ENCODE assay signal across 19 mouse cellular contexts in genomic region chr11:80292463-80292862, GRCm38 (mm10). TPM values are rescaled to one million over a fixed set of nuclear protein-coding genes. Genes with fewer than 3 reads are reported as not detected.
A peak's percentile ranks its signal among the peaks of the same experiment; 100 is the strongest.
DNase-seq lines count a peak whose midpoint lies in the region; ATAC-seq and TF ChIP-seq lines count a peak whose summit lies in the region.
"Had no signal": no experiment of that assay in that cellular context is flagged by ENCODE, and none has a peak within 500 bp of the region (broad histone marks: within the 10 kb centered on the region; RNA-seq: fewer than 3 reads in every experiment).

No protein-coding gene starts in this region.

- peaks cover 13% of the 10 kb centered on the region for H3K27me3 ChIP-seq in intestine, embryonic 15.5 days (replicated peaks)
- H3K27me3 ChIP-seq in intestine, postnatal 0 days (replicated peaks; ENCODE audit: control insufficient read depth, insufficient read depth, low read length), result peaks cover 17% of the 10 kb centered on the region
- no peaks in the 10 kb centered on the region for H3K27me3 ChIP-seq in forebrain, embryonic 16.5 days (replicated peaks; ENCODE audit: control insufficient read depth, insufficient read depth, low read length)
- H3K27me3 ChIP-seq in neural tube, embryonic 14.5 days (ENCODE audit: control insufficient read depth, insufficient read depth, low read length), result no peaks in the 10 kb centered on the region
- no peaks in the 10 kb centered on the region for H3K27me3 ChIP-seq in lung, postnatal 0 days (replicated peaks; ENCODE audit: insufficient read depth, low read length)
- H3K27me3 ChIP-seq: Patski had no signal

- 0 out of 2 replicates have a peak overlapping the region, but pooled peaks have one; percentile 10 for H3K9ac ChIP-seq in intestine, embryonic 15.5 days
- H3K9ac ChIP-seq in intestine, postnatal 0 days (ENCODE audit: low read depth, low read length), result no peak overlapping the region
- 0 out of 2 replicates have a peak overlapping the region, but pooled peaks have one; percentile 29 for H3K9ac ChIP-seq in forebrain, embryonic 16.5 days (replicated peaks; ENCODE audit: low read depth, low read length)
- no peak overlapping the region; the same call in 1 of the 2 replicates for H3K9ac ChIP-seq in neural tube, embryonic 14.5 days (replicated peaks; ENCODE audit: low read depth, low read length)
- no peak overlapping the region for H3K9ac ChIP-seq in lung, postnatal 0 days (replicated peaks; ENCODE audit: low read depth)
- H3K9ac ChIP-seq: heart, embryonic 12.5 days; limb, embryonic 12.5 days; liver, embryonic 14.5 days had no signal

- 53% methylated on average over 7 of the region's 7 CpGs for WGBS in intestine, embryonic 15.5 days
- 59% methylated on average over 7 of the region's 7 CpGs for WGBS in intestine, postnatal 0 days
- WGBS in forebrain, embryonic 16.5 days, result 22% methylated on average over 7 of the region's 7 CpGs
- 8% methylated on average over 7 of the region's 7 CpGs for WGBS in neural tube, embryonic 14.5 days
- WGBS in lung, postnatal 0 days, result 70% methylated on average over 7 of the region's 7 CpGs

- no peak for ATAC-seq in intestine, embryonic 15.5 days
- no peak for ATAC-seq in intestine, postnatal 0 days
- ATAC-seq in forebrain, embryonic 16.5 days, result peak; percentile 73
- peak; percentile 75 for ATAC-seq in neural tube, embryonic 14.5 days (ENCODE audit: low read depth)
- no peak for ATAC-seq in lung, postnatal 0 days
- ATAC-seq in erythroblast, adult 5-6 weeks (replicated peaks; ENCODE audit: low FRiP score, poor library complexity, severe bottlenecking), result no peak
- ATAC-seq: Patski had no signal

- no peak for TF ChIP-seq EP300 in lung, postnatal 0 days (IDR thresholded peaks at IDR 0.05)

- no peak for TF ChIP-seq CTCF in intestine, postnatal 0 days (IDR thresholded peaks at IDR 0.05; ENCODE audit: low read depth)
- no peak for TF ChIP-seq CTCF in lung, postnatal 0 days (IDR thresholded peaks at IDR 0.05)

- no peaks in the 10 kb centered on the region for H3K9me3 ChIP-seq in intestine, embryonic 15.5 days
- no peaks in the 10 kb centered on the region for H3K9me3 ChIP-seq in intestine, postnatal 0 days (ENCODE audit: control insufficient read depth)
- H3K9me3 ChIP-seq in forebrain, embryonic 16.5 days (ENCODE audit: control insufficient read depth, low read length), result no peaks in the 10 kb centered on the region
- no peaks in the 10 kb centered on the region for H3K9me3 ChIP-seq in neural tube, embryonic 14.5 days (ENCODE audit: control insufficient read depth, low read length)
- H3K9me3 ChIP-seq in lung, postnatal 0 days (ENCODE audit: low read length), result no peaks in the 10 kb centered on the region

- H3K27ac ChIP-seq in intestine, embryonic 15.5 days, result no peak overlapping the region
- no peak overlapping the region for H3K27ac ChIP-seq in intestine, postnatal 0 days (ENCODE audit: low read depth, low read length)
- peak overlapping the region; percentile 76 for H3K27ac ChIP-seq in forebrain, embryonic 16.5 days (ENCODE audit: low read length)
- H3K27ac ChIP-seq in neural tube, embryonic 14.5 days (ENCODE audit: low read depth, low read length), result peak overlapping the region; percentile 71
- H3K27ac ChIP-seq in lung, postnatal 0 days (ENCODE audit: low read length), result no peak overlapping the region
- H3K27ac ChIP-seq: limb, embryonic 12.5 days; liver, embryonic 14.5 days had no signal

- no peak overlapping the region for H3K4me3 ChIP-seq in intestine, embryonic 15.5 days (replicated peaks)
- no peak overlapping the region for H3K4me3 ChIP-seq in intestine, postnatal 0 days (ENCODE audit: low read depth, low read length)
- H3K4me3 ChIP-seq in forebrain, embryonic 16.5 days (replicated peaks; ENCODE audit: low read length), result no peak overlapping the region
- no peak overlapping the region for H3K4me3 ChIP-seq in neural tube, embryonic 14.5 days (ENCODE audit: low read depth, low read length)
- no peak overlapping the region for H3K4me3 ChIP-seq in lung, postnatal 0 days (ENCODE audit: low read depth, low read length)
- H3K4me3 ChIP-seq: heart, embryonic 12.5 days; limb, embryonic 12.5 days had no signal

- H3K4me1 ChIP-seq in intestine, embryonic 15.5 days (replicated peaks), result peaks cover 9% of the 10 kb centered on the region; the same call in 1 of the 2 replicates
- H3K4me1 ChIP-seq in intestine, postnatal 0 days (replicated peaks; ENCODE audit: control insufficient read depth, insufficient read depth, low read length), result no peaks in the 10 kb centered on the region; the same call in 1 of the 2 replicates
- peaks cover 36% of the 10 kb centered on the region for H3K4me1 ChIP-seq in forebrain, embryonic 16.5 days (replicated peaks; ENCODE audit: control insufficient read depth, insufficient read depth, low read length)
- H3K4me1 ChIP-seq in neural tube, embryonic 14.5 days (ENCODE audit: control insufficient read depth, insufficient read depth, low read length), result peaks cover 22% of the 10 kb centered on the region
- no peaks in the 10 kb centered on the region for H3K4me1 ChIP-seq in lung, postnatal 0 days (ENCODE audit: insufficient read depth, low read depth, low read length)

- peak; percentile 44 for DNase-seq in mesoderm, embryonic 11.5 days (ENCODE audit: low read depth, low spot score)
- no peak for DNase-seq in layer of hippocampus, adult 8-10 months (ENCODE audit: low spot score in 2 of 2)
- DNase-seq in lung, postnatal 0 days (ENCODE audit: low spot score), result no peak
- DNase-seq: cerebellum, adult 11-12 months; gastrocnemius, postnatal 36 days; heart, postnatal 4 days; kidney, adult 2 months; lung, postnatal 14 days; spleen, adult 18-20 months; thymus, postnatal 25 days had no signal

- H3K4me2 ChIP-seq in intestine, embryonic 15.5 days (replicated peaks), result no peak overlapping the region
- no peak overlapping the region for H3K4me2 ChIP-seq in intestine, postnatal 0 days (replicated peaks; ENCODE audit: low read depth)
- H3K4me2 ChIP-seq in forebrain, embryonic 16.5 days (ENCODE audit: low read length), result no peak overlapping the region
- no peak overlapping the region for H3K4me2 ChIP-seq in neural tube, embryonic 14.5 days (ENCODE audit: low read depth, low read length)
- H3K4me2 ChIP-seq in lung, postnatal 0 days (replicated peaks; ENCODE audit: low read depth, low read length), result no peak overlapping the region
- H3K4me2 ChIP-seq: heart, embryonic 12.5 days; limb, embryonic 12.5 days had no signal

- no peaks in the 10 kb centered on the region for H3K36me3 ChIP-seq in intestine, embryonic 15.5 days
- H3K36me3 ChIP-seq in intestine, postnatal 0 days (ENCODE audit: control insufficient read depth, insufficient read depth), result no peaks in the 10 kb centered on the region
- no peaks in the 10 kb centered on the region for H3K36me3 ChIP-seq in forebrain, embryonic 16.5 days (ENCODE audit: control insufficient read depth, insufficient read depth)
- no peaks in the 10 kb centered on the region for H3K36me3 ChIP-seq in neural tube, embryonic 14.5 days (ENCODE audit: control insufficient read depth, insufficient read depth, low read length)
- no peaks in the 10 kb centered on the region for H3K36me3 ChIP-seq in lung, postnatal 0 days (ENCODE audit: insufficient read depth, low read length)
- H3K36me3 ChIP-seq: heart, embryonic 12.5 days; limb, embryonic 12.5 days had no signal

RNA-seq across cellular contexts. Expression of gene Rhbdl3, which starts 8.2 kb away (rescaled TPM):
- polyA plus RNA-seq in intestine, embryonic 15.5 days (2015; fragmentation: Nextera tagmentation; extraction: Ambion mirVana), result 2.2 and 3.1 TPM in 2 replicates
- polyA plus RNA-seq in intestine, postnatal 0 days (2015; fragmentation: Nextera tagmentation; extraction: Ambion mirVana), result 1.3 and 1.4 TPM in 2 replicates
- polyA plus RNA-seq in forebrain, embryonic 16.5 days (2015; fragmentation: Nextera tagmentation; extraction: Ambion mirVana), result 12.2 and 13.5 TPM in 2 replicates
- 3.8 and 6.5 TPM in 2 replicates for polyA plus RNA-seq in neural tube, embryonic 14.5 days (2014; fragmentation: Nextera tagmentation; extraction: Ambion mirVana)
- 10 to 100 TPM; 26.0 to 29.6 (median 28.2) TPM for total RNA-seq in layer of hippocampus, adult 8-10 months (2022)
- 0.86 and 1.3 TPM in 2 replicates for polyA plus RNA-seq in lung, postnatal 0 days (2015; fragmentation: Nextera tagmentation; extraction: Ambion mirVana)
- not detected in 2 replicates for total RNA-seq in erythroblast, adult 5-6 weeks (2015; ENCODE audit: low replicate concordance)
- not detected in 2 replicates for total RNA-seq in erythroblast, adult 5-6 weeks (2017; ENCODE audit: low replicate concordance)

Comparison
In these comparisons a context has a peak if more than half of its experiments do, and no peak if none do; other contexts are left out.
1. H3K9ac ChIP-seq: peak in intestine, embryonic 15.5 days (single experiment) and forebrain, embryonic 16.5 days (single experiment); none in intestine, postnatal 0 days (single experiment), neural tube, embryonic 14.5 days (single experiment) and lung, postnatal 0 days (single experiment).
2. ATAC-seq: peak in forebrain, embryonic 16.5 days (single experiment) and neural tube, embryonic 14.5 days (single experiment); none in intestine, embryonic 15.5 days (single experiment), intestine, postnatal 0 days (single experiment), lung, postnatal 0 days (single experiment) and erythroblast, adult 5-6 weeks (single experiment).
3. H3K27ac ChIP-seq: peak in forebrain, embryonic 16.5 days (single experiment) and neural tube, embryonic 14.5 days (single experiment); none in intestine, embryonic 15.5 days (single experiment), intestine, postnatal 0 days (single experiment) and lung, postnatal 0 days (single experiment).